Mouse (Mus musculus): ENCODE data around the gene Emp2.
"Not testable (repeated sequence)": the region's sequence is repeated elsewhere in the genome, so short reads cannot be mapped to it uniquely, and the experiment has no call there.

Gene Emp2

DNA sequence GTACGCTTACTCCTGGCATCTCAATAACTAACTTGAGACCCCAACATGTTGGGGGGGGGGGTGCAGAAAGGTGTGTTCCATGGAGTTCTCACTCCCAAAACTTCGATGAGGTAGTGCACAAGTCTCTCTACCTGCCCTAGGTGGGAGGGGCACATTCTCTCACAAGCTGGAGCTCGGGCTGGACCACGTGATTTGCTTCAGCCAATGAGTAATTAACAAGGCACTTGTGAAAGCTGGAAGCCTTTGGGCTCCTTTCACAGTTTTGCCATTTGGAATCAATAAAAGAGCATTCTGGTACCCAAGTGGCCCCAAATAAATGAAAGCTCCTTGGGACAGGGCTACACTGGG is 3.4 kb upstream of the Emp2 start:
- DNase-seq (ENCODE audit: low read depth), result no peak

DNA sequence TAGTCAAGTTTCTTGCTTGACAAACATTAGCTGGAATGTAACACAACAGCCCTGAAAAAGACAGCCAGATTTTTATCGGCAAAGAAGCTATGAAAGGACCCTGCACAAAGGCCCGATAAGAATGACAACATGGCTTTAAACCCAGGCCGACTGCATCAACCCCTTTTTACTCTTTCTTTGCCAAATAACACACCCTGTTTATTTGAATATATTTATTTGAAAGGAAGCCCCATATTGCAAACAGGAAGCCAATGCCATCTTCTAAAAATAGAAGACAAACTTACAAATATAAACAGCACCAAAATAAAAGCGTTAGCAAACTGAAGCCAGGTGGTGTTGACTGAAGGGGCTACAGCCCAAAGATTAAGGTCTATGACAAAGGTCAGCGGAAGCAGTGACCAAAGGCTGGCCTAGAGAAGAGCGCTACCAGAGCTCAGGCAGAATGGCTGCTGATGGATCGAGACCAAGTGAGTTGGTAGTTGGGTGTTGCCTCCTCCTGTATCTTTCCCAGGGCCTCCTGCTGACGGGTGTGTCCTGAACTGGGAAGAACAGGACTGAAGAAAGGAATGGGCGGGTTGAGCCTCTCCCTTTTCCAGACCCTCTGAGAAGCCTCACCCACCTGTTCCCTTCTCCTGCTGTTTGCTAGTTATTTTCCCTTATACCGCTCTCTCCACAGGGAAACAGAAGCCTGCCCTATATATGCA is 2.9 kb upstream of the Emp2 start:
- no peak for DNase-seq (ENCODE audit: low read depth)

DNA sequence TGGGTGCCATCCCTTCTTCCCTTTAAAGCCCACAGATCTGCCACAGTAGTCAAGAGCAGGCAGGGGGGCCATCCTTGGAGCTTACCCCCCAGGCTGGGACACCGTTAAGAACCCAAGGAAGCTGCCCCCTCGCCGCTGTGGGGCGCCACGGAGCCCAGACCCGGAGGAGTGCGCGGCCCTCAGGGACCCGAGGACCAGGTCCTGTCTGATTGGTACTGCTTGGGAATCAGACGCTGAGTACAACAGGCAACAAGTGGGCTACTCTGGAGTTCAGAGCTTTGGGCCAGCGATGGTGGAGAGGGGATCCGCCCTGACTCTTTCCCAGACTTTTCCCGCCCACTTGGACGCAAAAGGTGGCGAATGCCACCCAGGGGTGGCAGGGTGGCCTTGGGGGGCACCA is 542 bp downstream of the Emp2 start:
- peak; percentile 19 for DNase-seq (ENCODE audit: low read depth)

DNA sequence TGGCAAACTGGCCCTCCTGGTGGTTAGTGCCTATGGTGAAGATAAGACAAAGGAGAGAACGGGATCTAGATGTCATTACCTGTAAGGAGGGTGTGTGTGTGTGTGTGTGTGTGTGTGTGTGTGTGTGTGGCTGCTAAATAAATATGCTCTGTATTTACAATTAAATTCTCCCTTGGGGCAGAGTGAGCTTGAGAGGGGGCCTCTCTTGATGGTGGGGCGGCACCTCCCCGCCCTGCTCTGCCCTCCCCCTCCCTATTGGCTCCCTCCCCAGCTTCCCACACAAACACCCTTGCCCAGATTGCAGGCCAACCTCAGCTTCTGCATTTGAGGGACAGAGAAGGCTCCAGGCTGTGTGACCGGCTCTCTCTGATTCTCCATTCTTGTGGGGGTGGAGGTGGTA is 1.8 kb downstream of the Emp2 start:
- no peak for DNase-seq (ENCODE audit: low read depth)

DNA sequence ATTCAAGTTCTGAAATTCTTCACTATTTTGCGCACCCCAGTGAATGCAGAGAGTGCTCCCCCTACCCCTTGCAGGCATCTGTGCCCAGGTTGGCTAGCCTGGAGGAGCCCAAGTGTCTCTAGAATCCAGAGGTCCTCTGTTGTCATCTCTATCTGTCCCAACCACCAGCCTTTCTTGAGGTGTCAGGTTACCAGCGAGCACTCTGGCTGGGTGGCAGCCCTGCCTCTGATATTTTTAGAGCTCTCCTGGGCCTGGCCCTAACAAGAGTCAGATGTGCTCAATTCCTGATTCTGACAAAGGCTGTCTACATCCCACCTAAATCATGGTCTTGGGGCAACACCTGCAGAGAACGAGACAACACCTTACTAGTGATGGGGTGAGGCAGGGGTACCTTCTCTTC is 2.7 kb downstream of the Emp2 start:
- DNase-seq (ENCODE audit: low read depth), result no peak

DNA sequence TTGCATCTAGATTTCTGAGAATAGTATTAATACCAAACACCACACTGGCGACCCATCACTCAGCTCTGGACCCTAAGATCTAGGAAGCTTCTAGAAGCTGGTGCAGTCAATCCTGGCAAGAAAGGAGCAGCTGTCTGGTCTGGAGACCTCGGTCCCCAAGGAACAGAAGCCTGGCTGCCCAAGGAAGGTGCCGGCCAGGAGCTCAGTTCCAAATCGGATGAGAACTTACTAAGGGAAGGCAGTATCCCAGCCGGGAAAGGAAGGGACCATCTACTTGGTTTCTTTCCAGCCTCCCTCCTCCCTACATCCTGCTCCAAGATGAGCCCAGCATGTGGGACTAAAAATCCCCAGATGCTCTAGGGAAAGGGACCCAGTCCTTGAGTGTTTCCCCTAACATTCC is 3.3 kb downstream of the Emp2 start:
- no peak for DNase-seq (ENCODE audit: low read depth)

DNA sequence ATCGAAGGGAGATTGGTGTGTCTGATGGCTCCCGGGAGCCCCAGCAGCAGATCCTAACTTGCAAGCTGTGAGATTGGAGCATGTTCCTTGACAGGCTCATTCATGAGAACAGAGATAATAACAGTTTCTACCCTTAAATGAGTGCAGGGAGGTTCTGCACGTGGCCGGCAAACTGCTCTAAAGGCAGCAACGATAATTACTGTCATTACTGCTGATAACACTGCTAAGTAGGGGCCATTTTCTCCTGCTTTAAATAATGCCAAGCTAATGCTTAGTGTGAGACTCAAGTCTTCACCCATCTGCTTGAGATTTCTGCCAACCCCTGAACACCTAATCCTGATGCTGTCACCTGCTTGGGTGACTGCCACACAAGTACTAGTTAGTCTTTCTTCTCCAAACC is 6.4 kb downstream of the Emp2 start:
- no peak for DNase-seq (ENCODE audit: low read depth)

DNA sequence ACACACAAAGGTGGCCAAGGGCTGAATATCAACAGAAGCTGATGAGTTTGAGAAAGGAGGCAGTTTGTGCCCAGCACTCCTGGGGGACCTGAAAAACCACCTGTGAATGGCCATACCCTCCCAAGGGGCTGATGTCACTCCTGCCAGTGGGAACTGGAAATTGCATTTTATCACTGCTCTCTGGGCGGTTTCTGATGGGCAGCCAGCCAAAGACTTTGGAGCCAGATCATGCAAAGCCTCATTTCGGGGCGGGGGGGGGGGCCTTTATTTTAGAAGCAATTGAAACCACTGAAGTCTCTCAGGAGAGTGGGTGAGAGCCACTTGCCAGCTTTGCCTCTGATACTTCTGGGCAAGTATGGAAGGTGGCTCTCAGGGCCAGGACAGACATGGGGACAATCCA is 7.7 kb downstream of the Emp2 start:
- DNase-seq (ENCODE audit: low read depth), result no peak

DNA sequence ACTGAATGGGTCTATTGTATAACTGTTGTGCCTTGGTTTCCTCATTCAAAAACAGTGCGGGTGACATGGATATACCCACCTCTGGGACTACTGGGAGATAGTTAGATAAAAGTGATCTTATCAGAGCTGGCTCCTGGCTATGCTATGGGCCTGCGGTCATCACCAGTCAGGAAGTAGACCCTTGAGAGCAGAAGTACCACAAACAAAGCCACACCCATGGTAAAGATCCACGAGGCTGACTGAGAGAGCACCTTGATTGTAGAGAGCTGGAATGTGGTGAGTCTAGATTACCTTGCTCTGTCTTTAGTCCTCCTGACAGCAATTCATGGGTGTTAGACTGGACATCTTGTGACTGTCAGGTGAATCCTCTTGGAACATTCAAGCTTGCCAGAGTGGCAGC is 12.4 kb downstream of the Emp2 start:
- DNase-seq (ENCODE audit: low read depth), result no peak

DNA sequence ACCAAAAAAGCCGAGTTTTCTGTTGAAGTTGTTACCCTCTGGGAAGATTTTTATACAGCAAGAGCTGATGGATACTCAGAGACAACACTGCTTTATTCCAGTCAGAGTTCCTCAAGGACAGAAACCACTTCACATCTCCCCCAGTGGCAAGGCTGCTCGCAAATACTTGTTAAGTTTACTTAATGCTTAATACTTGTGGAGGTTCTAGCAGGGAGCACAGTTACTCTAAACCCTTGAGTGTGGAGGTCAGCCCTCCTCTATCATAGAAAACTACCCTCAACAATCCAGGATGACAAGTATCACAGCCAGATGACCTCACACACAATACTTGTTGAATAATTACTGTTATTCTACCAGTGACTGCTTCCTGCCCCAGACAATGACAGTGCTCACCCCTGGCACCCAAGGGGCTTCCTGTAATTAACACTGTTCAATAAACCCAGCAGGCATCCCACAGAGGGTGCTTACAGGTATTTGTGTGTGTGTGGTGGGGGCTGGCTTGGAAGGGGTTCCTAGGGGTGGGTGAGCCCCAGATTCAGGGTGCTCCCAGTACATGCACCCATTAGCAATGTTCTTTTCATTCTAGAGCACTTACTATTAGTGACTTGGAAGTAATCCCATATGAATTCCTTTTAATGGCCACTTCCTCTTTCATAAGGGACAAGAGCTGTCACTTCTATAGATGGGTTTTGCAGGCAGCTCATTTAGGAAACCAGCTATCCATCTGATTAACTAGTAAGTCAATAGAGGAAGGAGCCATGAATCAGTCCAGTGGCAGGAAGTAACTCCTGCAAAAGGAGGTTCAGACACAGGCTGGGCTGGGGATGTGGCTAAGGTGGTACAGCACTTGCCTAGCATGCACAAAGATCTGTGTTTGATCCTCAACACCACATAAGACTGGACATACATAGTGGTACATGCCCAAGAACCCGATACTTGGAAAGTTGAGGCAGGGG is 13.3 kb downstream of the Emp2 start:
- DNase-seq (ENCODE audit: low read depth), result no peak

DNA sequence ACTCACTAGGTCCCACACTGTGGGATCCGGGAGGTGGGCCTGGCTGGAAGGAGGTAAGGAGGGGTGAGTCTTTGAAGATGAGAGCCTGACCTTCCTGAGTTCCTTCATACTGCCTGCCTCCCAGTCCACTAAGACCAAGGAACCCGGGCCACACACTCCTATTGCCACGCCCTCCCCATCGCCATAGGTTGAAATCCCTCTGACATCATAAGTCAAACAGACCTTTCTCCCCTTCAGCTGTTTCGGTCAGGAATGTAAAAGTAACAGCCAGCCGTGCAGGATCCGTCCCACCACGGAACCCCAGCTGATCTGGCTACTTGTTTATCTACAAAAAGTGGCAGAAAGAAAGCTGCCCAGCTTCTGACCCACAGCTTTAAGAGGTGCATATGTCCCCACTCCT is 14.1 kb downstream of the Emp2 start:
- DNase-seq (ENCODE audit: low read depth), result no peak

DNA sequence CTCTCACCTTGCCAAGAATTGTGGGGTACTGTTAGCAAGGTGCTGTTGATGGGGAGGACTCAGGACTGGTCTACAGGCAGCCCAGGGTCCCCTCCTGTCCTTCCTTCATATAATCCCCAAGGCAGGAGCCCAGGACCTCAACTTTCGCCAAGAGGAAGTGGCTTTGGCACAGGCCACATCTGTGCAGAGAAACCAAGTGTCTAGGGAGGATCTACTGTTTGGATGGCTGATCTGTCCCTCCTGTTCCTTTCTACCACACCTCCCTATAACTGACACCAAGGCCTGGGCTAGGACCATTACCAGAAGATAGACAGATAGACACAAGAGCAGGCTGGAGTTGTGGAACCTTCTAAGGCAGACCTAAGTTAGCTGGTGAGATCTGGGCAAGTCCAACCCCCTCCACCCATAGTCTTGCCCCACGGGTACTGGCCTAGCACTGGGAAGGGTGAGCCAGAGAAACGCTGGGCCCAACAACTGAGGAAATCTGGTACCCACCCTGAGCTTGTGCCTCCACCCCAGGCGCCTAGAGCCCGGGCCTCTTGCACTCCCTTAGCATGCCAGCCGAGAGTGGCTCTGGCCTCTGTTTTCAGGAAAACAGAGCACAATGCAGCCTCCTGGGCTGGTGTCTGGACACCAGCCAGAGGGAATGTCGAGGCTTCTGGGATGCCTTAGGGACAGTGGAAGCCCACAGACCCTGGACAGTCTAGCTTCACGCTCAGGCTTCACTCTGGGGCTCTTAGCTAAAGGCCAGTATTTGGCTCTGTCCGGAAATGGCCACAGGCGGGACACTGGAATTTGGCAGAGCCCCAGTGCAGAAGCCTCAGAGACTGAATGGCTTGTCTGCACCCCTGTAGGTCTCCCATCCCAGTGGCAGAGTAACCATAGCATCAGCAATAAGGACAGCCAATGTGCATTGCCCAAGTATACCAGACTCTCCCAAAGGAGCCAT is 15.8 kb downstream of the Emp2 start:
- DNase-seq (ENCODE audit: low read depth), result no peak

DNA sequence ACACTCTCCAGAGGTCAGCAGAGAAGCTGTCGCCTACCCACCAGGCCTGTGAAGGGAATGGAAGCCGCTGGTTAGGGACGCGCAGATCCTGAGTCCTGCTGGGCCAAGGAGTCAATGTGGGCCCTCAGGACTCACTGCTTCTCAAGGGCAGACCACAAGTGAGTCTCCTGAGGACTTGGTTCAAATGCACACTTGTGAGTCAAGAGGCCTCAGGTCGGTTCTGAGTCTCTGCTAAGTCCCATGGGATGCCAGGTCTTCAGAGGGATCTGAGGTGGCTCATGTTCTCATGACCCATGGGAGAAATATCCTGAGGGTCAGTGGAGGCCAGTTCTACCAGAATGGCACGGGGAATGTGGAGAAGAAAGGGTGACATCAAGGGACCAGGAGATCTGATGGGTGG is 25.7 kb downstream of the Emp2 start:
- no peak for DNase-seq (ENCODE audit: low read depth)

DNA sequence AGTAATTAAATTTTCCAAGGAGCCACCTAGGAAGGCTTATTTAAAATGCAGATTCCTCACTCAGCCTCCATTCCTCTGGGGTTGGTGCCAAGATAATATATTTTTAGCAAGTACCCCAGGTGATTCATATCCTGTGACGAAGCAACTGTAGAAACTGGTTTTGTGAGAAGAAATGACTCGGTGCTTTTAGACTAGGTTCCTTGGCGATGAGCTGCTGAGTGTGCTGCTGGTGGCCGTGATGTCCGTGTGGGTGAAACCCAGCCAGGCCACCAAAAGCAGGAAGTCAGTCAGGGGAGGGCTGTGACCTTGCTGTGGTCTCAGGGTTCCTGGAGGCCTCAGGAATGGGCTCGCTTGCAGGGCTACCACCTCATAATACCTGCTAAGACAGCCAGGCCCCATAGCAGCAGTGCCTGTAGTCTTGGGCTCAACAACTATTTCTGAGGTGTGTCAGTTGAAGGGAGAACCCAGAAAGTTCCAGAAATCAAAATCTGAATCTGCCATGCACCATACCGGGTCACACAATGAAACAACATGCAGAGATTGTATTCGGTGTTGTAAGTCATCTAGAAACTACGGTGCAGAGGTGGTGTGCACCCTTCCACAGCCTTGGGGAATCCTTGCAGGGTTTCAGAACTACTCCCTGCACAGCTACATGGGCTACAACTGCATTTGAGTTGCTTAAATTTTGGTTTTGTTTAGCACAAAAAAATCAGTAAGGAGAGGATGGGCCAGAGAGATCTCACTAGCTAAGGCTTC is 27.1 kb downstream of the Emp2 start:
- DNase-seq (ENCODE audit: low read depth), result peak; percentile 44

DNA sequence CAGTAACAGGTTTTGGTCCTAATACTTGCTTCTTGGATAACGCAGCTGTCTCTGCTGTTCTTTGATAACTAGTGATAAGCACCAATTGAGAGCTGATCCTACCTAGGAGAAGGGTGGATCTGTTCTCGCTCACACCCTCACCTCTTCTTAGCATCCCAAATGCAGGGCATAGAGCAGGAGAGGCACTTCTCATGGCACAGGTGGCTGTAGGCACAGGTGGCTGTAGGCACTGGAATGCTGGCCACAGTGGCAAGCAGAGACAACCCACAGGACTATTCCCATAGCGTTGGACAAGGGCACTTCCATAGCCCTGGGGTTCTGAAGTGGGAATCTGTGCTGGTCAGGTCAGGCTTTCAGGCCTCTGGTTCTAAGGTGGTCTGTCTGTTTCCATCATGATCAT is 31.9 kb downstream of the Emp2 start:
- no peak for DNase-seq (ENCODE audit: low read depth)

DNA sequence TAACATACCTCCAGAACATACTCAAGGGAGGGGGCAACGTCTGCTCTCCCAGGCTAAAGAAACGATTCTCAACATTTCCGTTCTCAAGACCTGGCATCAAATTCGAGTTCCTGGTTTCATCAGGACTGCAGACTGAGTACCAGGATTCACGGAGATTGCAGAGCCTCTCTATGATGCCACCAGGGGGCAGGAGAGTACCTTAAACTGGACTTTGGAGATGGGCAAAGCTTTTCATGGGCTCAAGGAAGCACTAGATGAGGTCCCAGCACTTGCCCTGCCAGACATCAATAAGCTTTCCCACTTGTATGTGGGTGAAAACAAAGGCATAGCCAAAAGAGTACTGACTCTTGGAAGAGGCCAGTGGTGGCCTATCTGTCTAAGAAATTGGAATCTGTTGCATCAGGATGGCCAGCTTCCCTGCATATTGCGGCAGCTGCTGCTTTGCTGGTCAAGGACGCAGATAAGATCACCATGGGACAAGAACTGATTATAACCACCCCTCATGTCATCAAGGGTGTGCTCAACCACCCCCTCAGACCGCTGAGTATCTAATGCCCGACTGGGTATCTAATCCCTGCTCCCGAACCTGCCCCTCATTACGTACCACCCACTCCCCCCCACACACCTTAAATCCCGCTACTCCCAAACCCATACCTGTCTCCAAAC is 33.3 kb downstream of the Emp2 start:
- DNase-seq (ENCODE audit: low read depth), result peak; percentile 60

DNA sequence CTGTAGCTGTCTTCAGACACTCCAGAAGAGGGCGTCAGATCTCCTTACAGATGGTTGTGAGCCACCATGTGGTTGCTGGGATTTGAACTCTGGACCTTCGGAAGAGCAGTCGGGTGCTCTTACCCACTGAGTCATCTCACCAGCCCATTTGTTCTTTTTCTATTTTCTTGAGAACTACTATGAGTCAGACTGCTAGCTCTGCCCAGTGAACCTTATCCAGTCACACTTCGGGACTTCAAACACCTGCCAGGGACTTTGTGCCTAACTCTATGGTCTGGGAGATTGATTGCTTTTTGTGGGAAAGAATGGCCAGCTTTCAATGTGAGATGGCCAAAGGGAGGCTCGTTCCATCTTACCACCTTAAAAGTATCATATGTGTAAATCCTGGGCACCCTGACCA is 37.0 kb downstream of the Emp2 start:
- DNase-seq (ENCODE audit: low read depth), result not testable (repeated sequence)

DNA sequence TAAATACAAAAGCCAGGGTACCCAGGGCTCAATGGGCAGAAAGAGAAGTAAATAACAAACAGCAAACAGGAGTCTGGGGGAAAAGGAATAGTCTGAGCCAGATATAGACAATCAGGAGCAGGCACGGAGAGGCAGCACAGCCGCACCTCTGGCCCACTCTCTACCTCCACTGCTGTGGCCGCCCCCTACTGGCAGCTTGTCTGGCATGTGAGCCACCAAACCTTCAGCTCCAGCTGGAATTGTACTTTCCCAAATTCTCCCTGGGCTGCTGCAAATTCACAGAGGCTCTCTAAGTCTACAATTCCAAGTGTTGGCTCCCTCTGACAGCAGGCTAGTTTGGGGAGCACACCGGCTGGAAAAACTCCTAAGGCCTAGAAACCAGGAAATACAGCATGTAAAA is 39.3 kb downstream of the Emp2 start:
- DNase-seq (ENCODE audit: low read depth), result no peak

DNA sequence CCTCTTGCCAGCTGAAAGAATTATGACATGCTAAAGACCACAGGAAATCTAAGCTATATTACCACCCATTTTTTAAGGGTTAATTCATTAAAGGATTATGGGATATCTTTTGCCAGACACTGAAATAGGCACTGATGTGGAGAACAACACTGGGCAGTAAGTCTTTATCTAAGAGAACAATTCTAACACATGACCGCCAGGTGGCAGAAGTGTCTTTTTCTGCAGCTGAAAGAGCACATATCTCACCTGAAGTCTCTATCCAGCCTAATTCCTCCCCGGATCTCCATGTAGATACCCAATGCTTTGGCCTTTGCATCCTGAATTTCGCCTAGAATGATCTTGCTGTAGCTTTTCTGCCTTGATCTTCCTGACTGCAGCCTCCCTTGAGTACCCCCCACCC is 41.5 kb downstream of the Emp2 start:
- DNase-seq (ENCODE audit: low read depth), result no peak

DNA sequence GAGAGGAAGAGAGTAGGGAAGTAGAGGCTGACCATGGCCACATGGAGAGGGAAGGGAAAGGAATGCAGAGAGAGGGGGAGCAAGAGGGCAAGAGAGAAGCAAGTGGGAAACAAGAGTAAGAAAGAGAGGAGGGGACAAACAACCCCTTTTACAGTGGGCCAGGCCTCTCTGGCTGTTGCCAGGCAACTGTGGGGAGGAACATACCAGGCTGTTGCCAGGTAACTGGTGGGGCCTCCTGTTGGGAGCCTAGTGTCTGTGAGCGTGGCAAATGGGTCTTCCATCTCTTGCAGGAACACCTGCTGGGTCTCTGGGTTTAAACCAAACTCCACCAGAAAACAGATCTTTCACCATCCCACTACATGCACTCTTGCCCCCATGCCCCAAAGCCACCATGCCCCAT is 59.8 kb downstream of the Emp2 start:
- DNase-seq (ENCODE audit: low read depth), result no peak

DNA sequence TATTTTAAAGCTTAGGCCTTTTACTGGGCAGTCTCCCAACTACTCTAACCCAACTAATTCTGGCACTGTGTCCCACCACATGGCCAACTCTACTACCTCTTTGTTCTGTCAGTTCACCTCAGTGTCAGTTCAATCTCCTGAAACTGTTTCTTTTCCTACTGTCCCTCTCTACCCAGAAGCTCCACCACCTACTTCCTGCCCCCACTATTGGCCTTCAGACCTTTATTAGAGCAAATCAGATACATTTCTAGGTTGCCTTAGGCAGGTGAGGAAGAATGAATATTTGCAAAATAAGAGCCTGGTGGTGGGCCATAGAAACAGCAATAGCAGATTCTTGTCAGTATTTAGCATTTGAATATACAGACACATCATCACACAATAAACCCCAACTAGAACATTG is 77.2 kb downstream of the Emp2 start:
- DNase-seq (ENCODE audit: low read depth), result no peak
